Mouse (Mus musculus) heart, embryonic 14.5 days (tissue): ENCODE data around the gene Shox2. TPM values are rescaled to one million over a fixed set of nuclear protein-coding genes. Genes with fewer than 3 reads are reported as not detected.

Source experiments
- ATAC-seq: fragments of 200-750 bp; cut with Nextera tagmentation; 2 replicates; pipeline ENCODE4 v1.8.0; 2017; ENCODE audit warnings: low read depth, moderate TSS enrichment; ENCODE audit not compliant: insufficient number of reproducible peaks, insufficient read depth, low FRiP score
- H3K27ac ChIP-seq, 2 experiments: fragments of 200-500 bp in 1 of 2; fragments of 300-500 bp in 1 of 2; sonication (generic) in 1 of 2; replicated peaks in 1 of 2; 2 replicates each; pipeline ENCODE4 v1.5.1; 2012 to 2014; ENCODE audit warnings: low read depth in 2 of 2, low read length in 2 of 2, control low read depth in 1 of 2, mild to moderate bottlenecking in 1 of 2, mixed read lengths in 1 of 2; ENCODE audit not compliant: control insufficient read depth in 1 of 2, insufficient read depth in 1 of 2
- H3K27me3 ChIP-seq: fragments of 300-500 bp; sonication (generic); 2 replicates; pipeline ENCODE4 v1.6.1; 2014; ENCODE audit warnings: mild to moderate bottlenecking, low read length, control low read depth; ENCODE audit not compliant: control insufficient read depth, insufficient read depth
- H3K36me3 ChIP-seq: fragments of 300-500 bp; sonication (generic); 2 replicates; pipeline ENCODE4 v1.6.1; 2014; ENCODE audit warnings: mild to moderate bottlenecking, control low read depth, low read length, mixed read lengths; ENCODE audit not compliant: control insufficient read depth, insufficient read depth
- H3K4me1 ChIP-seq, 2 experiments: fragments of 200-500 bp in 1 of 2; fragments of 300-500 bp in 1 of 2; sonication (generic) in 1 of 2; 2 replicates each; pipeline ENCODE4 v1.6.1; 2012 to 2014; ENCODE audit warnings: low read length in 2 of 2, control low read depth in 1 of 2, mixed read lengths in 1 of 2; ENCODE audit not compliant: control insufficient read depth in 2 of 2, insufficient read depth in 2 of 2
- H3K4me2 ChIP-seq: fragments of 300-500 bp; sonication (generic); 2 replicates; pipeline ENCODE4 v1.6.1; 2014; ENCODE audit warnings: mild to moderate bottlenecking, low read length
- H3K4me3 ChIP-seq, 2 experiments: fragments of 200-500 bp in 1 of 2; fragments of 300-500 bp in 1 of 2; sonication (generic) in 1 of 2; 2 replicates each; pipeline ENCODE4 v1.5.1; 2012 to 2014; ENCODE audit warnings: low read length in 2 of 2, mild to moderate bottlenecking in 2 of 2, control low read depth in 1 of 2, low read depth in 1 of 2, moderate library complexity in 1 of 2; ENCODE audit not compliant: control insufficient read depth in 1 of 2, insufficient read depth in 1 of 2
- H3K9ac ChIP-seq: fragments of 300-500 bp; sonication (generic); 2 replicates; pipeline ENCODE4 v1.6.1; 2014; ENCODE audit warnings: mild to moderate bottlenecking, low read length
- H3K9me3 ChIP-seq: fragments of 300-500 bp; sonication (generic); 2 replicates; pipeline ENCODE4 v1.6.1; 2016; ENCODE audit warnings: low read length, control low read depth; ENCODE audit not compliant: control insufficient read depth
- WGBS: fragments of 180-500 bp; shearing (Covaris S2); extraction: QIAGEN DNeasy Blood & Tissue Kit; methylation state at CpG from one replicate; pipeline ENCODE4 v1.1.7; 2014; 5-methylcytosine and 5-hydroxymethylcytosine counted together
- polyA plus RNA-seq: library from polyadenylated mRNA; unstranded; fragments of >200 nt; fragmentation: Nextera tagmentation; extraction: Ambion mirVana; gene quantifications from 2 replicates; pipeline ENCODE4 v1.2.1, GENCODE M21; 2014

The Shox2 gene
- polyA plus RNA-seq, 1 experiment from 2014 or later: 11.3 TPM

GRCm38 (mm10) chr3:66955126-66955525 is 26.4 kb downstream of the Shox2 start:
- ATAC-seq: no peak
- no peak overlapping the region for H3K27ac ChIP-seq
- H3K4me1 ChIP-seq: no peaks in the 10 kb centered on the region
- 58% methylated on average over 2 of the region's 2 CpGs for WGBS
- no peak overlapping the region for H3K4me3 ChIP-seq
- no peak overlapping the region for H3K9ac ChIP-seq
- no peaks in the 10 kb centered on the region for H3K36me3 ChIP-seq
- no peaks in the 10 kb centered on the region for H3K27me3 ChIP-seq
- no peaks in the 10 kb centered on the region for H3K9me3 ChIP-seq
- H3K4me2 ChIP-seq: no peak overlapping the region

- no peak overlapping the region for H3K27ac ChIP-seq
- WGBS: 74% methylated on average over 10 of the region's 10 CpGs
Measured at GRCm38 (mm10) chr3:66939675-66940074, 41.9 kb downstream of the Shox2 start.

GRCm38 (mm10) chr3:66922436-66922835 is 59.1 kb downstream of the Shox2 start:
- Histone ChIP-seq H3K36me3 (no peaks in the 10 kb centered on the region), H3K9me3 (no peaks in the 10 kb centered on the region), H3K4me2 (no peak overlapping the region), H3K4me1 (no peaks in the 10 kb centered on the region), H3K27me3 (no peaks in the 10 kb centered on the region), H3K27ac (no peak overlapping the region), H3K9ac (no peak overlapping the region), H3K4me3 (no peak overlapping the region)
- no peak for ATAC-seq
- 83% methylated on average over 3 of the region's 3 CpGs for WGBS

More at GRCm38 (mm10) chr3:66939675-66940074, 41.9 kb downstream of the Shox2 start:
- ATAC-seq: no peak
- Histone ChIP-seq H3K9ac (no peak overlapping the region), H3K4me1 (no peaks in the 10 kb centered on the region), H3K9me3 (no peaks in the 10 kb centered on the region), H3K4me3 (no peak overlapping the region), H3K27me3 (no peaks in the 10 kb centered on the region), H3K4me2 (no peak overlapping the region), H3K36me3 (no peaks in the 10 kb centered on the region)

Other genes with a start within 250 kb of the Shox2 start
- 23.6 and 27.0 TPM in 2 replicates for gene Rsrc1, start 381 bp downstream of the Shox2 start, polyA plus RNA-seq